Mouse (Mus musculus): Measurements from ENCODE around the gene Sugct. TPM values are rescaled to one million over a fixed set of nuclear protein-coding genes. Genes with fewer than 3 reads are reported as not detected.

The Sugct gene
- total RNA-seq (2023): 0.55 TPM

DNA sequence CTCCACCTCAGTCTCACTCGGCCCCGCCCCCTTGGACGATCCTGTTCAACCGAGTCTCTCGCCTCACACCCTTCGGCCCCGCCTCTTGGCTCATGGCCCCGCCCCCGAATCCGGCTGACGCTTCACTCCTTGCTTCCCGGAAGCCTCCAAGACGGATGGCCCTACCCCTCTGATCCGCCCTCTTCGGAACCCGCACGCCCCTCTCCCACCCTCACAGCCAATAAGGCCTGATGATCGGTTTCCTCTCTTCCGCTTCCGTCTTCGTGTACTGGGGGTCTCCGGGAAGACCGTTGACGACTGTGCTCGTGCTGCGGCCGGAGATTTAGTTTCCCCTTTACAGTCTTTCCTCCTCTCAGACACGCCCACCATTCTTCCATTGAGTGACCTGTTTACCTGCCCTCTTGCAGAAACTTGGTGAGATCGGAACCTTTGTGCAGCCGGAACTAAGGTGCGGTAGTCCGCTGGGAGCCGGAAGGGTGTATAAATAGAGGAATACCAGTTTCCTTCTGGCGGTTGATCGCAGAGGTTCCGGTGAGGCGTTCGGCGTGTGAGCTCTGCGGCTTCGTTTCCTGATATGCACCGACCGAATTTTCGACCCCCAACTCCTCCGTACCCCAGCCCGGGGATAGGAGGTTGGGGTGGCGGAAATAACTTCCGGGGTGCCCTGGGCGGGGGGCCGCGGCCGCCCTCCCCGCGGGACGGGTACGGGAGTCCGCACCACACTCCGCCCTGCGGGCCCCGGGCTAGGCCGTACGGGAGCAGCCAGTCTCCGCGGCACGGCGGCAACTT is at the start of gene Sugct, which contains the start of gene Mplkip:
Gene Sugct, minus strand, starts transcription at position 643 of the 789 bp plus-strand sequence.
Gene Mplkip, plus strand, starts transcription at position 282 of the 789 bp plus-strand sequence.

Other genes with a start within 250 kb of the Sugct start
- 25.0 TPM for gene Mplkip, start 361 bp downstream of the Sugct start, total RNA-seq (2023)
- gene Cdk13, start 109.5 kb upstream of the Sugct start, total RNA-seq (2023): 126 TPM
- 23.3 TPM for gene Rala, start 248.7 kb upstream of the Sugct start, total RNA-seq (2023)

All from CD8-positive naive resting alpha-beta T cell, adult 57 days (primary cell).